Mouse (Mus musculus) A20 (cell line): Measurements from ENCODE around the gene Selplg.
"Not testable (repeated sequence)": the region's sequence is repeated elsewhere in the genome, so short reads cannot be mapped to it uniquely, and the experiment has no call there.

ENCODE experiments used
- DNase-seq: peaks from one replicate; pipeline ENCODE4 v3.0.0-alpha.2; 2011; ENCODE audit warnings: low read depth, low spot score

Selplg gene

DNA sequence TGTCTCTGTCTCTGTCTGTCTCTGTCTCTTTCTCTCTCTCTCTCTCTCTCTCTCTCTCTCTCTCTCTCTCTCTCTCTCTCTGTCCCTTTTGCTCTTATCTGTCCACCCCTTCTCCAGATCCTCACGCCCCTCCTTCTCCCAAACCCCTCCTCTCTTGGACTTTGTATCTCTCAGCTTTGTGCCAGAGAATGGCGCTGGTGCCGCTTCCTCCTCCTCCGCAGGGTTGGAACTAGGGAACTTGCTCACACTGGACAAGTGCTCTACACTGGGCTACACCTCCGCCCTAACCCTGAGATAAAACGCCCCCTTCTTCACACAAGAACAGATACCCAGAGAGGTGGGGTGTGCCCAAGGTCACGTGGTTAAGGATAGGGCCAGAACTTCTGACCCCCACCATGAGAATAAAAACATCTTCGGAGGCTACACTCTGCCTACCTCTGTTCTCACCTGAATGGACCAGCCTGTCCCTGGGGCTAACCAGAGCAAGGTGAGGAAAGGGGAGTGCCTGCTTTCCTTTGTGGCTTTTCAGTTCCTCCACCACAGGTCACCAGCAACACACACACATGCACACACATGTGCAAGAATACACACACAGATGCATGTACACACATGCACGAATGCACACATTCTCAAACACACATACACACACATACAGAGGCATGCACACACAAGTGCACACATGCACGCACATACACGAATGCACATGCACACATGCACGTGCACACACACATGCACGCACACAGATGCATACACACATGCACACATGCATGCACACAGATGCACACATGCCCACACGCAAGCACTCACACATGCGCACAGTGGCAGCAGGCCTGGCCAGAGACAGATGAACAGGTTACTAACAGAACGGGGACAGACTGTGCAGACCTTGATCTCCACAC is 41.0 kb downstream of the Selplg start:
- no peak for DNase-seq

DNA sequence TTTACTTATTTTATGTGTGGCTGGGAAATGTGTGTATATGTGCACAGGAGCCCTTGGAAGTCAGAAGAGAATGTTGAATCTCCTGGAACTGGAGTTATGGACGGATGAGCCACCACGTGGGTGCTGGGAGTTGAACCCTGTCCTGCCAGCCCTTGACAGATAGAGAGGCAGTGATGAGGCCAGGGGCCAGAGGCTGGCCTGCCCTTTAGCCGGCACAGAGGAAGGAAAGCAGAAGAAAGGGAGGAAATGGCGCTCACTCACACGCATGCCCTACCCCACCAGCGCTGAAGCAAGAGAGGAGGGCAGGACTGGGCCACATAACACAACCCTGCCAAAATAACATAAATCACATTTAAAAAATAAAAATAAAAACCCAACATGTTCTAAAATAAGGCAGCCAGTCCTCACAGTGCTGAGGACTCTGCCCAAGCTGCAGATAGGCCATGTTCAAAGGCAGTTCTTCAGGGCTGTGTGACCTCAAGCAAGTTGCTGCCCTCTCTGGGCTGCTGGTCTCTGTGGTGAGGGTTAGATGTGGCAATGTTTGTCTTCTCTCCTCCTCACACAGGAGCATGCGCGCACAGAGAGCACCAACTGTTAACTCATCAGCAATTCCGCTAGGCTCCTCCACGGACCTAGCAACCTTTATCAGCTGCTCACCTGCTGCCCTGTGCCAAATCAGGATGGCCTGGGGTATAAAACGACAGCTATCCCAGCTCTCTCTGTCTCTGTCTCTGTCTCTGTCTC is 41.8 kb downstream of the Selplg start:
- DNase-seq = no peak

DNA sequence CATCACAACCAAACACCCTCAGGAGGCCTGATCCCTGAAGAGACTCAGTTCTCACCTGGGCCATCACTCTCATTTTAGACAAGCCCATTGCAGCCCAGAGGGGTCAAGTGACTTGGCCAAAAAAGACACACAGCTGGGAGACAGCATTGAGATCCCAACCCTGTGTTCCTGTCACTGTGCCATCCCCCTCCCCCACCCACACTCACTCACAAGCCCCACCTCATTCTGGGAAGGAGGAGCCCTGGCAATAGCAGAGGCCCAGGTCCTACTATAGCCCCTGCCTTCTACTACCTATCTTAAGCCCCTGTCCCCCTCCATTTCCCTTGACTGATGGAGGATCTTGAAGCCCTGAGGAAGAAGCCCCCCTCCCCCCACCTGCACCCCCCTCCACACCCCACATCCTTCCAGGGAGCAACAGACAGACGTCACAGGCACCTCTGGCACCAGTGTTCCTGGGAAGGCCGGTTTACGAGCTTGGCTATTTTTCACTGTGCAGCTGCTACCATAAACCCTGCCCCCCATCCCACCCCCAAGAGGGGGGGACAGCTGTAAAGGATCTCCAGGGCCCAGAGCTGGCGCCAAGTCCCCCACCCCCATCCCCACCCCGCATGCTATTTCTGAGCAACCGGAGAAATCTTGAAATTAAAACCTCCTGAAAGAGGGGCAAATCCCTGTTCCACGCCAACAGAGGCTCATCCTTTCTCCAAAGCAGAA is 43.2 kb downstream of the Selplg start:
- no peak for DNase-seq

DNA sequence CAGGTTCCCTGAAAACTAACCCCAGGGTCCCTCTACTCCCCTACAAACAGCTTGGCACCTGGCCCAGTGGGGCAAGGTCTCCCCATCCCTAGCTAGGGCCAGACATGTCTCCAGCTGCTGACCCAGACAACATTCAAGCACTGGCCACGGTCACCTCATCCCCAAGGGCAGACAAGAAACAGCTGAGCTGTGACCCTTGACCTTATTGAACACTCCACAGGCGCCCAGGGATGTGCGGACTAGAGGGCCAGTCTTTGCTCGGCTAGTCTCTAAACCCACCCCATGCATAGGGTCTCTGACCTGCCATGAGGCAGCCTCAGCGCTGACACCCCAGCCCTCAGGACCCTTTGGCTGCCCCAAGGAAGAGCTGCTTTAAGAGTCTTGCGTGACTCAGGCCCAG is 43.8 kb downstream of the Selplg start:
- no peak for DNase-seq

DNA sequence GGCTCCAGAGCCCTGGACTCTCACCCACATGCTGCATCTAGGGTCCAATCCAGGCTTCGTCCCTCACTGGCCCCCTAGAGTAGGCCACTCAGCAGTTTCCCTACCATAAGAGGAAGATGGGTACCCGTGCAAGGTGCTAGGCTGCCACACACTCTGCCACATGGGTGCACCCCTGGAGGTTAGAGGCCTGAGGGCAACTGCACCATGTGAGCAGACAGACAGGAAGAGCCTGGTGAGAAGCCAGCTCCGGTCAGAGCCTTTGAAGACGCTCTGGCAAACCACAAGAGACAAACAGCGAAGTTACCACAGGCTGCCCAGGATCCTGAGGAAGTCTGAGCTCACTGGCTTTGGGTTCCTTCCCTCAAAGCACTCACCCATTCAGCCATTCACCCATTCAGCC is 45.5 kb downstream of the Selplg start:
- no peak for DNase-seq

DNA sequence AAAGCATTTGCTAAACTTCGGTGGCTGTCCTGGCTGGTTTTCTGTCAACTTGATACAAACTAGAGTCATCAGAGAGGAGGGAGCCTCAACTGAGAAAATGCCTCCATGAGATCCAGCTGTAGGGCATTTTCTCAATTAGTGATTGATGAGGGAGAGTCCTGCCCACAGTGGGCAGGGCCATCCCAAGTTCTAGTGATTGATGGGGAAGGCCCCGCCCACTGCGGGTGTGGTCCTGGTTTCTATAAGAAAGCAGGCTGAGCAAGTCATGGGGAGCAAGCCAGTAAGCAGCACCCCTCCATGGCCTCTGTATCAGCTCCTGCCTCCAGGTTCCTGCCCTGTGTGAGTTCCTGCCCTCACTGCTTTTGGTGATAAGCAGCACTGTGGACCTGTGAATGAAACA is 48.3 kb downstream of the Selplg start:
- DNase-seq = not testable (repeated sequence)

DNA sequence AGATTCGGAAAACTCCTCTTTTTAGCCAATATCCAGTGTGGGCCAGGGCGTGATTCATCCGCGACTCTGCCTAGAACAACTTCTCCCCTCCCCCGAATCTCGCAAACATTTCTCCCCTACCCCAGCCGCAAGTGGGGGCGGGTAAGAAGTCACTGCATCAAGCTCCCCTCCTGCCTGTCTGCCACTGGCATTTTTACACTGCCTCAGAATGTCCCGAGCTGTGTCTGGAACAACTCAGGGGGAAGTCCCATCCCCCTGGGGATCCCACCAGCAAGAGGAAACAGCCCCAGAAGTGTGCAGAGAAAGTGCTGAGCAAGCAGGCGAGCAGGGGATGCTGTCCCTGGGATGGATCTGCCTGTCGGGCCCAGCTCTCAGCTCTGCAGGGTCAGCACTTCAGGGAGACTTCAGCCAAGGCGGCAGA is 48.9 kb downstream of the Selplg start:
- DNase-seq = no peak

DNA sequence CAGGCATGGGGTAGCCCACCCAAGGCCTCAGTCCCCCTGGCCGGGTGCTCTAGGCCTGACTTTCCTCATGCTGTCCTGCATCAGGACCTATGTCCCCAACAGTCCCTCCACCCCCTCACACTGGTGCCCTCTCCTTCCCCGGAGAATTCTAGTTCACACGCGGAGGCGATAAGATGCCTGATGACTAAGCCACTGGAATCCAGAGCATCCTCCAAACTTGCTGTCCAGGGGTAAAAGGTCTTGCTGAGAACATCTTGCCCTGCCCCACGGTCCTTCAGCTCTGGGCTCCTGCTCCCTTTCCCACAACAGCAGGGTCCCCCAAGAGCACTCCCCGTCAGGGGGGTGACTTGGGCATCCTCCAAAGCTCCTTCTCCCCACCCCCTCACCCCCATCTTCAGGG is 49.8 kb downstream of the Selplg start:
- no peak for DNase-seq

DNA sequence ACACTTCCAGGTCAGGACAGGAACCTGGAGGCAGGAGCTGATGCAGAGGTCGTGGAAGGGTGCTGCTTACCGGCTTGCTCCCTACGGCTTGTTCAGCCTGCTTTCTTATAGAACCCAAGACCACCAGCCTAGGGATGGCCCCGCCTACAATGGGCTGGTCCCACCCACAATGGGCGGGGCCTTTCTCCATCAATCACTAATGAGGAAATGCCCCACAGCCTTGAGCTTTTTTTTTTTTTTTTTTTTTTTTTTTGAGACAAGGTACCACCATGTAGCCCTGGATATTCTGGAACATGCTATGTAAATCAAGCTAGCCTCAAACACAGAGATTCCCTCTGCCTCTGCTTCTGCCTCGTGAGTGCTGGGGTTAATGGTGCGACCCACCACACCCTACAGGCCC is 50.6 kb downstream of the Selplg start:
- DNase-seq = peak; percentile 23

DNA sequence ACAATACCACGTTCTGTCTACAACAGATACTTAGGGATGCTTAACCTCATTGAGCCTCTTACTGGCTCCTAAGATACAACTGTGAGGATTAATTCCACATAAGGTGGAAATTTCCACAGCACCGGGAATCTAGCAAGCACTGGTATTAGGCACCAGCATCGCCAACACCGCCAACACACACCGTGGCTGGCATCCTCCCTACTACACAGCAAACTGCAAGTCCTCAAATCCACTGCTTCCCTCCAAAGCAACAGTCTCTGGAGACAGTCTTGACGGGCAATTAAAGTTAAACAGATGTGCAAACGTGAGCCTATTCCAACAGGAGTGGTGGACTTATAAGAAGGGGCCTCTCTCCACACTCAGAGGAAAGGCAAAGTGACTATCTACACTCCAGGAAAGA is 51.2 kb downstream of the Selplg start:
- no peak for DNase-seq

DNA sequence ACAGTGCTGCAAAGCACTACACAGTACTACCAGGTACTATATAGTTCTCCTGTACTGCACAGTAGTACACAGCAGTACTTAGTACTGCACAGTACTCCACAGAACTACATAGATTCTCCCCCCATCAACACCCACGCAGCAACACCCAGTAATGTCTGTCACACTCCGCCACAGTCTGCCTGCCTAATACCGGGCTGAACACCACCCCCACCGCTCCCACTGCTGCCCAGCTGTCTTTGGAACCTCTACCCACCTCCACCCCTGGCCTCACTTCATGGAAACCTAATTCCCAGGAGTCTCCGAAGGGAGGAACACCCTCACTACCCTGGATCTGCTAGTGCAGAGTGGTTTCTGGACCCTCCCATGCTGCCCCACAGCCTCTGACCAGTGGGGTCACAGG is 51.7 kb downstream of the Selplg start:
- no peak for DNase-seq

DNA sequence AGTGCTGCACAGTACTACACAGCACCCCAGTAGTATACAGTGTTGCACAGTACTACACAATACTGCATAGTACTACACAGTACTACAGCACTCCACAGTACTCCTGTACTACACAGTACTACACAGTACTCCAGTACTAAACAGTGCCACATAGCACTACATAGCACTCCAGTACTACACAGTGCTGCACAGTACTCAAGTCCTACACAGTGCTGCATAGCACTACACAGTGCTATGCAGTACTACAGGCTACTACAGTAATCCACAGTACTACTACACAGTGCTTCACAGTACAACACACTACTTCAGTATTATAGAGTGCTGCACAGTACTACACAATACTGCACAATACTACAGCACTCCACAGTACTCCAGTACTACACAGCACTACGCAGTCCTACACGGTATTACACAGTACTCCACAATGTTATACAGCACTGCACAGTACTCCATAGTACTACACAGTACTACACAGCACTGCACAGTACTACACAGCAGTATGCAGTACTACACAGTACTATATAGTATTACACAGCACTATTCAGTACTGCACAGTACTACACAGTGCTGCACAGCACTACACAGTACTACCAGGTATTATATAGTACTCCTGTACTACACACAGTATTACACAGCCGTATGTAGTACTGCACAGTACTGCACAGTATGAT is 52.2 kb downstream of the Selplg start:
- no peak for DNase-seq

DNA sequence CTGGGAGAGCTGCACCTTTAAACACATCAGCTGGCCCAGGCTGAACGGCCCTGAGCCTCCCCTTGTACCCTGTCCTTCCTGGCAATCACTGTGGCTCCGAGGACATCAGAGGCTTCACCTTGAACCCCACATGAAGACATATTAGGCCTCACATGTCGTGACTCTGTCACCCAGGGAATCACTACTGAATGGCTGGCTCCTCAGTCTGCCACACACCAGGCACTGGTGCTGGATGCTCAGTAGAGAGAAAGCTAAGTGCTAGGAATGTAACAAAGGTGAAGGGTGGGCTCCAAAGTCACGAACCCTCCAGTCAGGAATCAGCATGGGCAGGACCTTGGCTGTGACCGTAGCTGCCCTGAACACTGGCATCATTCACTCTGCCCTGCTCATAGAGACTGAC is 52.9 kb downstream of the Selplg start:
- no peak for DNase-seq

DNA sequence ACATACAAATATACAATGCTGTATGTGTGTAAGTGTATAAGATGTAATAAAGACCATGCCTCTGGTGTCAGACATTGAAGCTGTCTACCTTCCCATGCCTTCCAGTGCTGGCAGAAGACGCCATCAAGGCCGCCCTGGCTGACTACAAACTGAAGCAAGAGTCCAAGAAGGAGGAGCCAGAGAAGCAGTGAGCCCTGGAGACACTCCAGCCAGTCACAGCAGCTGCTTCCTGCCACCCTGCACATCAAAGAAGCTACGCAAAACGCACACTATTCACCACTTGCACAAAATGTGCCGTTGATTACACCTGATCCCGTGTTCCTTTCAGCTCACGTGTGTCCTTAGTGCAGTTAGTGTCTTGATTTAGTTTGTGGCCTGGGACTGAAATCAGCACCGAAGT is 54.7 kb downstream of the Selplg start:
- not testable (repeated sequence) for DNase-seq

DNA sequence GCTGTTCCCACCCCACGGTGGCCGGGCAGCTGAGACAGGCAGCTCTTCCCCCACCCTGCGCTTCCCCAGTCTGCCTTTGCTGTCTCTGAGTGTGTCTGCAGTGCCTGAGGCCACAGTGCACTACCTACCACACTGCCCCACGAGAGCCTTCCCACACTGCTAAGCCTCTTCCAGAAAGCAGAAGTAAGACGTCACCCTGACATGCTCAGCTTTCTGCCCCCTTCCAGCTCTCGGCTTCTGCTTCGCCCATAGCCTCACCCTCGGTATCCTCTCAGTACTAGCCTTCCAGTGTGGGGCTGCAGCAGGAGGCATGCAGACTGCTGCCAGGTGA is 55.6 kb downstream of the Selplg start:
- peak; percentile 89 for DNase-seq

DNA sequence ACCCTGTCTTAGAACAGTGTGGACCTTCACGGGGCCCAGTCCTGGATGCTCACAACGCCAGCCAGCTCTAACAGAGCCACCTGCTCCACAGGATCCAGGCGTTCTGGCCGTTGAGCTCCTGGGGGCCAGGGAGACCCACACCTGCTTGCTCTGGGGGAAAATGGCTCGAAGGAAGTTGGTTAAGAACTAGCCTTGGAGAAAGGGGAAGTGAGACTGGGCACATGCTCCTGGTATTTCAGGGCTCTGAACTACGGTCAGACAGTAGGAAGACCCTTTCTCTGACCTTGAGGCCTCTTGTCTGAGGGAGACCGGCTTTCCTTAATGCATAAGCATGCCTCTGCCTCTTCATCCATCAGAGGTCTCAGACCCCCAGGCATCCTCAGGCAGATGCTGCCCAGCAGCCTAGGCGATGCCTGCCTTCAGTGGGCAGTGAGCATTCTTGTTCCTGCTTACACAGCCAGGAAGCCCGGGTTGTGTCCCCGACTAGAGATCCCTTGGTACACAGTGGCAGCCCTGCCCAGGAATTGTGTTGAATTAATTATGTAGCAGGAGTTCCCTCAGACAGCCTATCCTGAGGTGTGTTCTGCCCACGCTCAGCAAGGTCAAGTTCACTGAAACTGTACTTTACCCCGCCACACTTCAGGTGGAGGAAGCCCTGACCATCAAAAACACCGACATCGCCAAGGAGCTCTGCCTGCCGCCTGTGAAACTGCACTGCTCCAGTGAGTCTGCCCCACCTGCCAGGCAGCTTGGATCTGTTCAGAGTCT is 56.1 kb downstream of the Selplg start:
- DNase-seq = peak; percentile 85

DNA sequence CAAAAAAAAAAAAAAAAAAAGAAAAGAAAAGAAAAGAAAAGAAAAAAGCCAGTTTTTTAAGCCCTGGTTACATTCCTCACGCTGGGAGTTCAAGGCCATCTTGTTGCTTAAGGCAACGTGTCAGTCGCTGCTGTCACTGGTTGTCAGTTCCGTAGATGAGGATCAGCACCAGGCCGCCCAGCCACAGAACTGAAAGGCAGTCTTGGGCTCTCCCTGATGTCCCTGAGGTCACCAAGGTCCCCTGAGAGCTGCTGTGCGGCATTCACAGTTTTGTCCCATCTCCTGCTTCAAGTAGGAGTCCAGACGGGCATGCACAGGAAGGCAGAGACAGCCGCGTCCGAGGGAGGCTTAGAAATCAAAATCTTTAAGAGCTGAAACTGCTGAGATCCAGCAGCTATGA is 56.9 kb downstream of the Selplg start:
- no peak for DNase-seq

DNA sequence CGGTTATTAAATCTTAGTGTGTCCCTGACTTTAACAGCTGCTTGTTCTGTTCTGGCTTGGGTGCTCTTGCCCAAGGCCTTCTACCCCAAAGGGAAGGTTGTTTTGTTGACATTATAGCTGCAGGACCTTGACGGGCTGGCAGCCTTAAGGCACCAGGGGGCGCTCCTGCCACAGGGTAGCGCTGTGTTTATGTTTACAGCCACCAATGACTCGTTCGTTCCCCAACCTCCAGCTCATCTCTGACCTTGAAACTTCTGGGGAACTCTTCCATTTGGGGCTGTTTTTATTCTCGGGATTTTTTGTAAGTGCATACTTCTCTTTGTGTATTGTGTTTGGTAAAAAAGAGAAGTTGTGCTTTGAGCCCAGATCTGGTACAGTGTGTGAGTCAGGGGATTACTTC is 58.8 kb downstream of the Selplg start:
- peak; percentile 93 for DNase-seq

DNA sequence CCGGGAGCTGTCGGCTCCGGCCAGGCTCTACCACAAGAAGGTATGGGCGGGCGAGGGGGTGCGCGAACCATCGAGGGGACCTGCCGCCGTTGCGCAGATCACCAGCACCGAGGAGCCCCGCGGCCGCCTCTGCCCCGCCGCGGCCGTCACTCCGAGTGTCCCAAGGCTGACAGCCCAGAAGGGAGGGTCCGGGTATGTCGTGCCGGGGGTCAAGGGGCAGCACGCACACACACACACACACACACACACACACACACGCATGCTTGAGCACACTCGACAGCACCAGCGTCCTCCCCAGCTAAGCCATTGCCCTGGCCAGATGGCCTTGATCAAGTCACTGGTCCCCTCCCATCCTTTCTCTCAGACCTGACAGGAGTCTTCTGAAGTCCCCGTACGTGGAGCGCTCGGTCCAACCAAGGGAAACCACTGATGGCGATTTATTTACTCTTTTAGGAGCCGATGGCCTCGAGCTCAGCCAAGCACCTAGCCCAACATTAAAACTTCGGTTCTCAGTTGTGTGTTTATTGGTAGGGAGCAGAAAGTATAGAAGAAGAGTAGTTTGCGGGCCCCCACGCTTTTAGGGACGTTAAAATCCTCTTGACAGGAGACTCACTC is 59.4 kb downstream of the Selplg start:
- DNase-seq = no peak

DNA sequence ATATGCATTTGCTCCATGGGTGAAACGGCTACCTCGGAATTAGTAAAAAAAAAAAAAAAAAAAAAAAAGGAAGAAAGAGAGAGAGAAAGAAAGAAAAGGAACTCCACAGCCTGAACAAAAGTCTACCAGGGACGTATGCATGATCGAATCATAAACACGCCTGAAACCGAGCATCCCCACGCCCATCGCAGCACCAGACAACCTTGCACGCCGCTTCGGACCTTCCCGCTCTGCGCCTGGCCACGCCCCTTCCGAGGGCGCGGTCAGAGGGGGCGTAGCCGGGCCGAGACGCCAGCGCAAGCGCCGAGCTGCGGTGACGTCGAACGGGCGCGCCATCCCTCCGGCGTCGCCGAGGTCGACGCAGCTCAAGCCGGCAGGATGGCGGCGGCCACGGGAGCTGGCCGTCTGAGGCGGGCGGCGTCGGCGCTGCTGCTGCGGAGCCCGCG is 60.0 kb downstream of the Selplg start, which contains the start of the genes Sart3 and Iscu:
TSS of gene Sart3 (minus strand) at position 61 of the 446 bp plus-strand sequence.
TSS of gene Iscu (plus strand) at position 299 of the 446 bp plus-strand sequence.
- DNase-seq = peak; percentile 98
